Mouse (Mus musculus) lung, adult 2 months (tissue): ENCODE measurements around the gene Ryr2. TPM values are rescaled to one million over a fixed set of nuclear protein-coding genes. Genes with fewer than 3 reads are reported as not detected.

Experiments used
- DNase-seq: peaks from one replicate; pipeline ENCODE4 v3.0.0; 2022
- H3K4me1 ChIP-seq: fragments of 200-500 bp; 2 replicates; pipeline ENCODE4 v1.6.1; 2011; ENCODE audit warnings: low read length; ENCODE audit not compliant: control insufficient read depth, insufficient read depth
- H3K4me3 ChIP-seq: fragments of 200-500 bp; replicated peaks from 2 replicates; pipeline ENCODE3; 2011; ENCODE audit warnings: low read depth, mild to moderate bottlenecking, control low read depth, low read length; ENCODE audit errors: extremely low read depth
- CTCF ChIP-seq: fragments of 200-500 bp; IDR thresholded peaks from 2 replicates; pipeline ENCODE4 v1.5.1; 2011; ENCODE audit warnings: mild to moderate bottlenecking, low read length, control low read depth; ENCODE audit not compliant: insufficient read depth
- POLR2A ChIP-seq: fragments of 200-500 bp; IDR thresholded peaks from 2 replicates; pipeline ENCODE4 v1.6.1; 2011; ENCODE audit warnings: low read depth, mild to moderate bottlenecking, control low read depth, low read length, borderline replicate concordance; ENCODE audit errors: extremely low read depth
- WGBS: fragments of 180-500 bp; shearing (Covaris S2); methylation state at CpG from one replicate; pipeline ENCODE4 v1.1.7; 2018; 5-methylcytosine and 5-hydroxymethylcytosine counted together
- polyA plus RNA-seq: library from polyadenylated mRNA; depleted of rRNA; stranded (reverse); fragments of >200 nt; gene quantifications from 2 replicates; pipeline ENCODE4 v1.2.3, GENCODE M21; 2012

Gene Ryr2
- polyA plus RNA-seq, 1 experiment = 4.1 TPM

DNA sequence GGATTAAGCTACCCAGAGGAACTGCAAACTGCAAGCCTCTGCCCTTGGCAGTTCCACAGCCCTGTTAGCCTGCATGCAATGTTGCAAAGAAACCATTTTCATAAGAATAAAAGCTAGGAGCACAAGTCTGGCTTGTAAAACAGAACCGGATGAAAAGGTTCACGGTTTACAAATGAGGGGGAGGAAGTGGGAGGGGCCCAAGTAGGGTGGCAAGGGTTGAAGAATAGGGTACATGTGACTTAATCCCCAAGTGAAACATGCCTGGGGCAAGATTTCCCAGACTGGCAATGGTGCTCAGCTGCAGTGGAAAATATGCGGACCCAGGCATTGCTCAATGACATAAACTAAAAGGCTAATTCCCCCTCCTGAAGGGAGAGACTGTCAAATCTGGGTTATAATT, 34.6 kb downstream of the Ryr2 start:
- TF ChIP-seq POLR2A (no peak), CTCF (no peak)
- H3K4me1 ChIP-seq = no peaks in the 10 kb centered on the region
- H3K4me3 ChIP-seq = no peak overlapping the region
- DNase-seq = no peak
- WGBS = 28% methylated on average over 3 of the region's 3 CpGs

DNA sequence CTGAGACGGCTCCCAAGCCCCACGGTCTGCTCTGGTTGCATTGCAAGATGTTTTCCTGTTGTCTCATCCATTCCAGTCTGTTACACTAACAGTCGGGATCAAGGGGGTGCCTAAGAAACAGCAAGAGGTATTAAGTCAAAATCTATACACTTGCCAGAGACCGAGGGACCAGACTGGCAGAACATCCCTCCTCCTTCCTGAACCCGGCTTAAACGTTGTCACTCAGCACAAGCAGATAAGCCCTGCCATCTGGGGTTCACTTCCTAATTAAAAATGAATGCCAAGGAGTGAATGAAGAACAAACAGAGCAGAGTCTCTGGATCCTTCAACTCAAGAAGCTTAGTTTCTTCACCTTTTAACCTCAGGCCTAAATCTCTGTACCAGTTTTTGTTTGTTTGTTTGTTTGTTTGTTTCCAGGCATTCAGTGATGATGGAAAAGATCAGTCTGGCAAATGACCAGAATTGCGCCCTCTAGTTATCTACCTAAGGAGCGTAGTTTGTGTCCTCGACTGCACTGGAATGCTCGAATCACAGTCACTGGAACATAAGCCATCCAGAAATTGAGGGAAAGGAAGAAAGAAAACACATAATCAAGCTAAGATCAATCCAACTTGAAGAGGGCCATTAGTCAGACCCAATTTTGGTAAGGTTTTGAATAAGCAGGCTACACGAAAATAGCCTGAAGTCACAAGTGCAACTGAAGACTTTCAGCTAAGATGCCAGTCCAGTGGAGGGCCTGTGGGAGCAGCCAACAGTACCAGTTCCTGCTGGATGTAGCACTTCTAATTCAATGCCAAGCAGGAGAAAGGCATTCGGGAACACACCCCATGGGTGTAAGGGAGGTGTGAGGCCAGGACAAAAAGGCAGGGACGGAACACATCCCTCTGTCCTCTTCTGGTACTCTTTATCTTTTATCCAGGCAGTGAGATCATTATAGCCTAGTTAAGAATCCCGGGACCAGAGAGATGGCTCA, 36.3 kb downstream of the Ryr2 start:
- WGBS = 73% methylated on average over 14 of the region's 14 CpGs
- H3K4me1 ChIP-seq = no peaks in the 10 kb centered on the region
- TF ChIP-seq POLR2A (no peak), CTCF (no peak)
- DNase-seq = no peak
- H3K4me3 ChIP-seq = no peak overlapping the region

DNA sequence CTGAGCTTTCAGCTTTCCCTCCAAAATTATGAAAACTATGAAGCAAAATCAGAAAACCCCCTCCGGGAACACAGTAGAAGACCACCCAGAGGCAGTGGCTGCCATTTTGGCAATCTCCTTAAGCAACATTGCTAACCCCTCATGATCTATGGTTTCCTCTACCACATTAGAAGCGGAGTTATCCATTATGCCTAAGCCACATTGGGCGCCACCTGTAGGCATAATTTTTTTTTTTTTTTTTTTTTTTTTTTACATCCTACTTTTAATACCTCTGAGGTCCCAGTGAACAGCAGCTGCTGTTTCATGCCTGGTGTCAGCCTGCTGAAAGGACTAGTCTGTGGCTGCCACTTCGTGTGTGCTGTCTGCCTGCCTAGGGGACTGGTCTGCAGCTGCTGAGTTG, 42.2 kb downstream of the Ryr2 start:
- no peak overlapping the region for H3K4me3 ChIP-seq
- TF ChIP-seq POLR2A = no peak
- TF ChIP-seq CTCF = no peak
- no peaks in the 10 kb centered on the region for H3K4me1 ChIP-seq
- no peak for DNase-seq
- 86% methylated on average over 4 of the region's 4 CpGs for WGBS

DNA sequence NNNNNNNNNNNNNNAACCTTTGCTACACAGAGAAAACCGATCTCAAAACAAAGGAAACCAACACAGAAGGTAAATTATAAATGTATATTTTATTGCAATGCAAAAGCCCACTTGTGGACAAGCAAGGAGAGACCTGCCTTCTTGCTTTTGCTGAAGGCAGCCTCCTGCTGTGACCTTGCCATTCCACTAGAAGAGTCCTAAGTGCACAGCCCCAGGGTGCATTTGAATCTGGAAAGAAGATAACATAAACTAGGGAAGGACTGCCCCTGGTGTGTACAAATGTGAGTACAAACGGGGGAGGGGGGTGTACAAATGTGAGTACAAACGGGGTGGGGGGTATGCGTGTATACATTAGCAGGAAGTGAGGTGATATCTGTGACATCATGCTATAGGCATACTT, 43.2 kb downstream of the Ryr2 start:
- DNase-seq = no peak
- Histone ChIP-seq H3K4me3 (no peak overlapping the region), H3K4me1 (no peaks in the 10 kb centered on the region)
- TF ChIP-seq CTCF (no peak), POLR2A (no peak)
- 67% methylated on average over 4 of the region's 4 CpGs for WGBS

DNA sequence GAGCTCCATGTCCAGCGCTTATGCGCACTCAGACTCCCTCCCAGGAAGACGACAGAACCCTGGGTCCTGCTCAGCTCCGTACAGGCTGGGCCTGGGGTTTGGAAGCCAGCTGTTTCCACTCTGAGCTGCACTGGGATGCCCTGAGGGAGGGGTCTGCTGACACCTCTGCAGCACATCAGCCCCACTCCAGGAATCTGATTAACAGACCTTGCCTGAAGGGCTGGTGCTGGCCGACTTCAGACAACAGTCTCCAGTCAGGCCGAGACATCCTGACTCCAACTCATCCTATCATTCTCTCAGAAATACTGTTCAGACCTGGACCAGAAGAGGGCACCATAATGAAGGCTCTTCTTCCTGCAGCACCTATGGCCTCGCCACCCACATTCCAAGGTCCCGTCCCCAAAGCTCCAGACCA, 49.4 kb downstream of the Ryr2 start:
- Histone ChIP-seq H3K4me3 (no peak overlapping the region), H3K4me1 (no peaks in the 10 kb centered on the region)
- DNase-seq = no peak
- TF ChIP-seq POLR2A = no peak
- 58% methylated on average over 8 of the region's 8 CpGs for WGBS

DNA sequence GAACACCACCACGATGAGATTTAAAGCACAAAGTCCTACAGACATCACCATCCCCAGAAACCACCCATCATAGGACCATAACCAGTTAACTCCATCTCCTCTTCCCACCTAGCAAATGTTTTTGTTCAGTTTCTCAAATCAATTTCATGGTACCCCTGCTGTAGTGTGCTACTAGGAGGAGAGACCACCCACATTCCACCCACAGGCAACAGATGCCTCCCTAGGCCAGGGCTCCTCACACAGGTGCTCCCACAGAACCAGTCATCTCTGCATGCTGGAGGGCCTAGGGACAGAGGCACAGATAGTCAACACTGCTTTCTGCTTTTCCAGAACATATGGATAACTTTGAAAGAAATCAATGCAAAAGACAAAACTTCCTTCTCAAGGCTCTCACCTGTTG, 50.8 kb downstream of the Ryr2 start:
- 69% methylated on average over 1 of the region's 1 CpGs for WGBS
- no peak for TF ChIP-seq CTCF
- no peak for TF ChIP-seq POLR2A

DNA sequence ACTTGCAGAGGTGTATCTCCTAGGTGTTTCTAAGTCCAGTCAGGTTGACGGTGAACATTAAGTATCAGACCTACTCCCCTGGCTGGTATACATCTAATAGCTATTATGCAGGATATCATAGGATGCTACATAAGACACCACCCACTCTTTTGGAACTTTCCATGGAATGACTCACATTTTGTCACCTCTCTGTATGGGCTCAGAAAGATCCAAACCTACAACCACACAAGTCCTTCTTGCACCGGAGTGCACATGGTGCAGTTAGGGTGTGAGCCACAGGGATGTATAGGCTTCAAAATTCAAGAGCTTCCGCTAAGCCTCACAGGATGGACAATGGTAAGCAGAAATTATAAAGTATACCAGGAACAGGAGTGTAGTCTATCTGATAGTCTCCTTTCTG, 52.8 kb downstream of the Ryr2 start:
- TF ChIP-seq POLR2A (no peak), CTCF (no peak)
- DNase-seq = no peak
- no peaks in the 10 kb centered on the region for H3K4me1 ChIP-seq
- H3K4me3 ChIP-seq = no peak overlapping the region
- WGBS = 99% methylated on average over 3 of the region's 3 CpGs

More for the DNA sequence above, 50.8 kb downstream of the Ryr2 start:
- no peak for DNase-seq
- H3K4me1 ChIP-seq = no peaks in the 10 kb centered on the region
- H3K4me3 ChIP-seq = no peak overlapping the region

DNA sequence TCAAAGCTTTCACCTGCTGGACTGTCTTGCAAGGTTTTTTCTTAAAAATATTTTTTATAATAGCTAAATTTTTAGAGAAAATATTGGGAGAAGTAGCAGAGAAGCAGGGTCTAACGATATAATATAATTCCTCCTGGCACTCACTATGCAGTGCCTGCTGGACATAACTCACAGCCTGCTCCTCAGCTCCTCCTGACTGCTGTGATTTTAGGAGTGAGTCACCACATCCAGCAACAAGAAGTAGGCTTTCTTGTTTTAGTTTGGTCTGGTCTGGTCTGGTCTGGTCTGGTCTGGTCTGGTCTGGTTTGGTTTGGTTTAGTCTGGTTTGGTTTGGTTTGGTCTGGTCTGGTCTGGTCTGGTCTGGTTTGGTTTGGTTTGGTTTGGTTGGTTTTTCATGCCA, 55.9 kb downstream of the Ryr2 start:
- no peaks in the 10 kb centered on the region for H3K4me1 ChIP-seq
- 78% methylated on average over 1 of the region's 1 CpGs for WGBS
- DNase-seq = no peak
- no peak overlapping the region for H3K4me3 ChIP-seq
- TF ChIP-seq POLR2A = no peak

DNA sequence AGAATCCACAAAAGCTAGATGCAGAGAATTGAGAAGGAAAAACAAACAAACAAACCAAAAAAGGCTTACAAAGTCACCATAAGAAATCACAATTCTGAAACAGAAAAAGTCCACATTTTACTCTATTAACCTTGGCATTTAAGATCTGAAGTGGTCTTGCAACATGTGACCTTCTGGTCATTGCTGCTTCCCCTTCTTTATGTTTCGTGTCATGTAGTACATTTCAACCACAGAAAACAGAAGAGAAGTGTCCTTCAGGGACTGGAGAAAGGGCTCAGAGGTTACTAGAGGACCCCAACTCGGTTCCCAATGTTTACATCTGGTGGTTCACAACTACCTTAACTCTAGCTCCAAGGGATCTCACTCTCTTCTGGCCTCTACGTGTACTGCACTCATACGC, 59.7 kb downstream of the Ryr2 start:
- no peak for DNase-seq
- 74% methylated on average over 4 of the region's 4 CpGs for WGBS
- no peaks in the 10 kb centered on the region for H3K4me1 ChIP-seq
- H3K4me3 ChIP-seq = no peak overlapping the region
- no peak for TF ChIP-seq CTCF

DNA sequence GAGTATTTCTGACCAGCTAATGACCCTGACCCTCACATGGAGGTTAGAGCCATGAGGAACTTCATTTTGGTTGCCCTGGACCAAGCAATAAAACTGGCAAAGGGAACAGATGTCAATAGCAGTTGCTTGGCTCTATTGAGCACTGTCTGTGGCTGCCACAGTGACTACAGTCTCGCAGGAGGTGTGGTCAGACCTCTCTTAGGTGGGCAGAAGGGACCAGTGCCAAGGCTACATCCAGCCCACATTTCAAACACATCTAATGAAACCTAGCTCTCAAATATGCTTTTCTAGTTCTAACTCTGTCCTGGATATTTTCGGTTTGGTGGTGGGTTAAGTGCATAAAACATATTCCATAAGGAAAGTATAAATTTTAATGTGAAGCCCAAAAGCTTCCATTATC, 62.0 kb downstream of the Ryr2 start:
- TF ChIP-seq POLR2A (no peak), CTCF (no peak)
- no peak for DNase-seq
- no peaks in the 10 kb centered on the region for H3K4me1 ChIP-seq
- 82% methylated on average over 2 of the region's 2 CpGs for WGBS
- no peak overlapping the region for H3K4me3 ChIP-seq
